Mouse (Mus musculus) natural killer cell, adult 2 months (primary cell): Measurements from ENCODE around the gene Lce3e.

Source experiments
- DNase-seq, 2 experiments: peaks; one replicate each; pipeline ENCODE4 v3.0.0; 2022; ENCODE audit warnings: low spot score in 2 of 2

Gene Lce3e

DNA sequence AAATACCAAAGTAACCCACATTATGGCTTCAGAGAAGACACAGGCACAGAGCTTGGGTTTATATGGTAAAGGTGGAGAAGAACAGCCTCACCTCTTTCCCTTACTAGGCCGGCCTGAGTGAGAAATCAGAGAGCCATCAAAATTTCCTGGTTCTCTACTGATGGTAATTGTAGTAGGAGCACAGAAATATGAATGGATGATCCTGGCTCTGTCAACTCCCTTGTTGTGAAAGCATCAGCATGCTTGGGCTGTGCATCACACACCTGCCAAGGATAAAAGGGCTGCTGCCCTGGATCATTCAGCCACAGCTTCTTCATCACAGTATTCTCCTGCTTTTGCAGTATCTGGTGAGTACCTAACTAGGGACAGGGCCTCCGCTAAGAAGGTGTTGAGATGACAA is at the start of gene Lce3e:
Gene Lce3e, plus strand, starts transcription at position 301 of the 400 bp plus-strand sequence.
- DNase-seq = no peak

- no peak for DNase-seq
These were observed 46.5 kb upstream of the Lce3e start for GRCm38 (mm10) chr3:92920364-92920763.

DNA sequence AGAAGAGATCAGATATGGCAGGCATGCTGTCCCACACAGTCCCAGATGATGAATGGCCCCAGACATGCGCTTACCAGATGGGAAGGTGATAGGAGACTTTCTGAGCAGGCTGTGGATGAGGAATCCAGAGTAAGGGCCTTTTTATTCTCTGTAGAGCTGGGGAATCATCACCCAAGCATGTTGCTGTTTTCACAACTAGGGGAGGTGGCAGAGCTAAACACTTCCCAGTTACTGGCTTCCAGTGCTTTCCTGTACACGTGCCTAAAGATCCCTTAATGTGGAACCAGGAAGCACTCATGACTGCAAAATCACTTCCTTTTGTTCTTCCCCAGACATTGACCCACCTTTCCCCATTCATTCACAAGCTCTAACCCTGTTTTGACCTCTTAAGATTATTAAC is 40.7 kb upstream of the Lce3e start, which contains the start of gene Lce3a:
Gene Lce3a, minus strand, starts transcription at position 101 of the 400 bp plus-strand sequence.
- no peak for DNase-seq

DNA sequence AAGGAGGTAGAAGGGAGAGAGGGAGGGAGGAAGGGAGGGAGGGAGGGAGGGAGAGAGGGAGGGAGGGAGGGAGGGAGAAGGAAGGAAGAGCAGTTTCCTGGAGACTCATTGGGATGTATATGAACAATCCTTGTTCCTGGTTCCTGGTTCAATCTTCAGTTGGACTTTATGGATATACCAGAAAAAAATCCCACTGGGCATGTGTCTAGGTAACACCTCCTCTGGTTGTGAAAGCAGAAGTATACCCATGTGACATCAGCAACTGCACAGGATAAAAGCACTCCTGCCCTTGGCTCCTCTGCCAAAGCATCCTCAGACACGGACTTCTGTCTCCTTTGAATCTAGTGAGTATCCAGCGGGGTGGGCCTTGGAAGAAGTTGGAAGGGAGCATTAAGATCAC is 34.2 kb upstream of the Lce3e start, which contains the start of gene Lce3b:
Gene Lce3b, plus strand, starts transcription at position 301 of the 400 bp plus-strand sequence.
- DNase-seq = no peak

DNA sequence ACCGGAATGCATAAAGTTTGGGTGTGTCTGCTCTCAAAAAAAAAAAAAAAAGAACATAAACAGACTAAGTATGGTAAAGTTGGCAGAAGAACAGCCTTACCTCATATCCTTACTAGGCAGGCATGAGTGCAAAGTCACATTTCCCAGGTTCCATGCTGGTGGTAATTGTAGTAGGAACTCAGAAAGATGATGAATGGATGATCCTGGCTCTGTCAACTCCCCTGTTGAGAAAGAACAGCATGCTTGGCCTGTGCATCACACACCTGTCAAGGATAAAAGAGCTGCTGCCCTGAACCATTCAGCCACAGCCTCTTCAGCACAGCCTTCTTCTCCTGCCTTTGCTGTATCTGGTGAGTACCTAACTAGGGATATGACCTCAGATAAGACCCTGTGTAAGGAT is 22.7 kb upstream of the Lce3e start, which contains the start of gene Lce3c:
Gene Lce3c, plus strand, starts transcription at position 301 of the 400 bp plus-strand sequence.
- no peak for DNase-seq

DNA sequence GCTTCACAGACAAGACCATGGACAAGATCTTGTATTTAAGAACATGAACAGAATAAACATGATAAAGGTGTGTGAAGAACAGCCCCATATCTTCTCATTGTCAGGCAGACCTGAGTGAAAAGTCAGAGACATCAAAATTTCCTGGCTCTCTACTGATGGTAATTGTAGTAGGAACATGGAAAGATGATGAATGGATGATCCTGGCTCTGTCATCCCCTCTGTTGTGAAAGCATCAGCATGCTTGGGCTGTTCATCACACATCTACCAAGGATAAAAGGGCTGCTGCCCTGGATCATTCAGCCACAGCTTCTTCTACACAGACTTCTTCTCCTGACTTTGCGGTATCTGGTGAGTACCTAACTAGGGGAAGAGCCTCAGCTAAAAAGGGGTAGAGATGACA is 9.8 kb upstream of the Lce3e start, which contains the start of gene Lce3d:
Gene Lce3d, plus strand, starts transcription at position 301 of the 400 bp plus-strand sequence.
- DNase-seq = no peak

GRCm38 (mm10) chr3:92978484-92978883 is 11.6 kb downstream of the Lce3e start:
- no peak for DNase-seq

GRCm38 (mm10) chr3:92991926-92992325 is 25.1 kb downstream of the Lce3e start, which contains the start of gene Lce3f:
Gene Lce3f, plus strand, starts transcription at chr3:92992226.
- DNase-seq = no peak

DNA sequence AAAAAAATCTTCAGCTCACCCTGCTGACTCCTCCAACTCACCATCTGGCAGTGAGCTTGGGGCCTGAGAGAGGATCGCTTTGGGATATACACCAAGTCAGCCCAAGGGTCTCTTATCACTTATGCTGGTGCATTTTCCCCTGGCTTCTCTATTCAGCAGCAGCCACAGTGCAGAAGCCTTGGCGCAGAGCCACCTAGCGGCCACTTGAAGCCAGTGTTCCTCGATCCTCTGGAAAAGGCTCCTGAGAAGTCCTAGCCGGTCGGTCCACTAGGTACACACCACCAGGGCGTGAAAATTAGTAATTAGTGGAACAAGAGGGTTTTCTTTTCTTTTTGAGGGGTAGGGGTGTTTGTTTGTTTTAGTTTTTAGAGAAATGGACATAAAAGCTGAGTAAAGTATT is 31.8 kb downstream of the Lce3e start:
- DNase-seq = no peak

- no peak for DNase-seq
These were observed 33.8 kb downstream of the Lce3e start for GRCm38 (mm10) chr3:93000621-93001020.

GRCm38 (mm10) chr3:93002843-93003242 is 36.0 kb downstream of the Lce3e start:
- DNase-seq = no peak

GRCm38 (mm10) chr3:93014378-93014801 is 47.5 kb downstream of the Lce3e start:
- no peak for DNase-seq

GRCm38 (mm10) chr3:93014871-93015270 is 48.0 kb downstream of the Lce3e start:
- no peak for DNase-seq

- no peak for DNase-seq
These were observed 48.7 kb downstream of the Lce3e start, which contains the start of gene Crct1 for GRCm38 (mm10) chr3:93015460-93016104. Gene Crct1, minus strand, starts transcription at chr3:93015687.
